Mouse (Mus musculus): Measurements from ENCODE around the gene Pepd.

DNA sequence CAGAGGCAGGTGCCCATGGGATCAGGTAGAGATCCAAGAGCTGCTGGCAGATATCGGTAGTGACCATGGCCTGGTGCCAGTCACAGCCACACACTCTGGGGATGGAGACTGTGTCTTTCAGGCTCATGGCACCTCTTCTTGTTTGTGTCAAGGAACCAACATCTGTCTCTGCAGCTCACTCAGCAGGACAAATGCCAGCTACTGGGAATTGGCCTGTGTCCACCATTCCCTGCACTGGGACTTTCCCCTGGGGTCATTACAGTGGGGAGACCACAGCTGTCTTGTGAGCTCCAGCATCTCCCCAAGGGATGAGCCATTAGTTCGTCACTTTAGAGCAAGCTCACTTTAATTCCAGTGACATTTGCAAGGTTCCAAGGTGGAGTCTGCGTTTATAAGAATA, 43.1 kb downstream of the Pepd start:
- TF ChIP-seq CTCF (IDR thresholded peaks at IDR 0.05; ENCODE audit: insufficient read depth, low read length) (no peak), POLR2A (IDR thresholded peaks at IDR 0.05; ENCODE audit: borderline replicate concordance, extremely low read depth, low read depth, low read length) (no peak)
